Mouse (Mus musculus) kidney, postnatal 36 days (tissue): ENCODE data around the gene Vezf1.
A peak's percentile ranks its signal among the peaks of the same experiment; 100 is the strongest.

ENCODE experiments used
- DNase-seq, 2 experiments: peaks; one replicate each; pipeline ENCODE4 v3.0.0; 2021 to 2022; ENCODE audit warnings: mixed read lengths in 2 of 2

Gene Vezf1

GRCm38 (mm10) chr11:88054589-88054988 lies 13.5 kb upstream of the Vezf1 start:
- DNase-seq, result peak; percentile 40 to 77

GRCm38 (mm10) chr11:88055777-88056176 lies 12.3 kb upstream of the Vezf1 start:
- DNase-seq, result no peak

GRCm38 (mm10) chr11:88057788-88058187 lies 10.3 kb upstream of the Vezf1 start:
- no peak for DNase-seq

DNA sequence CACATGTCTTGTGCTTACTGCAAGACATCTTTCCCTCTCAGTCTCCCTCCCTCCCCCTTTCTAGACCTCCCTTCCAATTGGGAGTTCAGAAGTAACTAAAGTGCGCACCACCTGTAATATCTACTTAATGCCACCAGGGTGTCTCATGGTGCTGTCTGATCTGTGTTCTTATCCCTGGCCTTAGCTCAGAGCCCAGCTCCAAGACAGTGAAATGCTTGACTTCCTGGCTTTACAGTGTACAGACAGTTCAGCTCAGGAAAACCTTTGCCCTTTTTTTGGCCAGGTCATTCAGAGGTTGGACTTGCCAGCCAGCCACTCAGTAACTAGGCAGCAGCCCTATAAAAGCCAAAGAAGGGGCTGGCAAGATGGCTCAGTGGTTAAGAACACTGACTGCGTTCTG lies 8.9 kb upstream of the Vezf1 start:
- peak; percentile 68 to 88 for DNase-seq

DNA sequence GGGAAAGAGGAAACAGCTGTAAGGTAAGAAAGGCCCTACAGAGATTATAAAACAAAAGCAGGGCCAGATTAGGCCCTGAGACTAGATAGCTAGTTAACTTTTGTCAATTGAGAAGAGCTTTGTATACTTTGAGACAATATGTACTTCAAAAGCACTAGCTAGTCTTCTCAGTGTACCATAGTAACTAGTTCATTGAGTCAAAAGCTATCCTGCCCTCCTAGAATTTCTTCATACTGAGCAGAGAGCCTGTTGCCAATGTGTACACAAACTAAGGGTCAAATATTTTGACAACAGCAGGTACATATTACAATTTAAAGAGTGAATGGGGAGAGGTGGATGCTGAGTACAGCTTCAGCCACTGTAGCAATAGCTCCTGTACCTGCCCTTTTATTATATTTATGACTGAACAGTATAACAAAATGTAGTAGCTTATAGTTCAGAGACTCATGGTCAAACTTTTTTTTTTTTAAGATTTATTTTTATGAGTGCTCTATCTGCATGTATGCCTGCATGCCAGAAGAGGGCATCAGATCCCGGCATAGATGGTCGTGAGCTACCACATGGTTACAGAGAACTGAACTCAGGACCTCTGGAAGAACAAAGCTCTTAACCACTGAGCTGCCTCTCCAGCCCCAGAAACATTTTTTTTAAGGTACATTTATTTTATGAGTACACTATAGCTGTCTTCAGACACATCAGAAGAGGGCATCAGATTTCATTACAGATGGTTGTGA lies 6.0 kb upstream of the Vezf1 start:
- DNase-seq, result peak in 1 of 2 experiments; percentile 36

DNA sequence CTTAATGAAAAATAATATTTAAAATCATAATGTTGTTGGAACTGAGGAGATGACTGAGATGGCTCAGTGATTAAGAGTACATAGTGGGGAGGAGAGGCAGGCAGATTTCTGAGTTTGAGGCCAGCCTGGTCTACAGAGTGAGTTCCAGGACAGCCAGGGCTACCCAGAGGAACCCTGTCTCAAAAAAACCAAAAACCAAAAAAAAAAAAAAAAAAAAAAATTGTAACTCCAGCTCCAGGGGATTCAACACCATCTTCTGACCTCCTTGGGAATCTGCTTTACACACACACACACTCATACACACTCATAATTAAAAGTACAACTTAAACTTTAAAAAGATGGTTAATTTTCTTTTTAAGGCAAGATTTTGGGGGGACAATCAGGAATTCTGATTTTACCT lies 2.3 kb upstream of the Vezf1 start:
- DNase-seq, result no peak

GRCm38 (mm10) chr11:88067191-88067585 lies 891 bp upstream of the Vezf1 start:
- peak in 1 of 2 experiments; percentile 24 for DNase-seq

DNA sequence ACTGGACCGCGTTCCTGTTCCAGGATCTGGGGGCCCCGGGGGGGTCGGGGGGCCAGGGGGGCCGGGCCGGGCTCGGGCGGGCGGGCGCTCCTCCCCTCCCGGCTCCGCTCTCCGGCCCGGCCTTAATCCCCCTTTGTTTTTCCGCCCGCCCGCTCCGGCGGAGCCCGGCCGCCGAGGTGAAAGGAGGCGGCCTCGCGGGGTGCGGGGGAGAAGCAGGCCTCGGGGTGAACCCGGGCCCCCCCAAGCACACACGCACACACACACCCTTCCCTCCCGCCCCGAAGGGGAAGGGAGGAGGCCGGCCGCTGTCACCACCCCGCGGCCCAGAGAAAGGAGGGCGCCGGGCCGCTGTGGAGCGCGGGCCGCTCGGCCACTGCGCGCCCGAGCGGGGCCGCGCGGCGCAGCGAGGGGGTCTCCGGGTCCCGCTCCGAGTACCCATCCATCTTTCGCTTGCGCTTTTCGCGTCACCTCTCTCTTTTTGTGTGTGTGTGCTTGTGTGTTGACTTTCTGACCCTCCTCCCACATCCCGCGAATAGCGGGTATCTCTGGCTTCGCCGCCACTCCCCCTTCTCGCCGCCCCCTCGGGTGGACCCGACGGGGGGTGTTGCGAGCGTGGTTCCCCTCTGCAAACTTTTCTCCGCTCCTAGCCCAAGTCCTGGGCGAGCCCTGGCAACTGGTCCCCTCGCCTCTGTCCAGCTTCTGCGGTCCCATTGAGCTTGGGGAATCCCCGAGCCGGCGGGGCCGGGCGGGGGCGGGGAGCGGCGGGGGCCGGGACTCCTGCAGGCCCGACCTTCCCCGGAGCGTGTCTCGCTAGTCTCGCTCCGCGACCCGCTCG lies 549 bp downstream of the Vezf1 start:
- DNase-seq, result peak; percentile 59 to 80

DNA sequence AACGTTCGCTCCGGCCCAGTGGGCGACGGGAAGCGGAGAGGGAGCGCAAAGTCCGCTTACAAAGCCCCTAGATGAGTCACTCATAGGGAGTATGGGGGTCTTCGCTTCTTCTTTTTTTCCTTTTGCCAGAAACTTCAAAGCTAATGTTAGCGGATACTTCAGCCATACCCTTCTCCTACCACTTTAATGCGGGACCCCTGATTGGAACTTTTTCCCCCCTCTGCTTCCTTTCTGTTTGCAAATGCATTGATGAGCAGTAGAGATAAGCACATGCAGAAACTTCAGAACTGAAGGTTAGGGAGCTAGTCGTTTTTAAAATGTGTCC lies 1.1 kb downstream of the Vezf1 start:
- DNase-seq, result no peak

DNA sequence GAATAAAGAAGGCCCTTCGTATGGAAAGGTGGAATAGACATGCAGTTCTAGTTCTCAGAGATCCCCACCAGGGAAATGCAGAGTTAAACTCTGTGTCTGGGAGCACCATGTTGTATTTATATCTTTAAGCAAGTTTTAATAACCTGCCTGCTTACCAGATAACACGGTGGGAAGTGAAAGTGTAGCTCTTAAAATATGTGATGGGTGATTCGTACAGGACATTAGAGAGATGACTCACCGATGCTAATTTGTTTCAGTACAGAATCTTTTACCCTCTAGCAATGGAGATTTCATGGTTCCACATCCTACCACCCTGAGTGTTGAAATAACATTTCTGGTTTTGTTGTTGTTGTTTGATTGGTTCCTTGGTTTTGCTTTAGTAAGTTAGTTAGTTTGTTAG lies 2.3 kb downstream of the Vezf1 start:
- DNase-seq, result no peak

GRCm38 (mm10) chr11:88071113-88071512 lies 3.0 kb downstream of the Vezf1 start:
- DNase-seq, result peak in 1 of 2 experiments; percentile 16

DNA sequence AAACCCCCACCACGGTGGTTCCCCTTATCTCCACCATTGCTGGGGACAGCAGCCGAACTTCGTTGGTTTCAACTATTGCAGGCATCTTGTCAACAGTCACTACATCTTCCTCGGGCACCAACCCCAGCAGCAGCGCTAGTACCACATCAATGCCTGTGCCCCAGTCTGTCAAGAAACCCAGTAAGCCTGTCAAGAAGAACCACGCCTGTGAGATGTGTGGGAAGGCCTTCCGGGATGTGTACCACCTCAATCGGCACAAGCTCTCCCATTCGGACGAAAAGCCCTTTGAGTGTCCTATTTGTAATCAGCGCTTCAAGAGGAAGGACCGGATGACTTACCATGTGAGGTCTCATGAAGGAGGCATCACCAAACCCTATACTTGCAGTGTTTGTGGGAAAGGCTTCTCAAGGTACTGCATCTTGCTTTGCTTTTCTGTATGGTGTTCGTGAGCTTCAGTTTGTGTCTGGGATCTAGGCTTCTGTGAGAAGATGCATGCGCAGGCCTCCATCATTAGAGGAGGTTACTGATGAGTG lies 5.3 kb downstream of the Vezf1 start:
- no peak for DNase-seq

- no peak for DNase-seq
Measured at GRCm38 (mm10) chr11:88075701-88076100, 7.6 kb downstream of the Vezf1 start.

DNA sequence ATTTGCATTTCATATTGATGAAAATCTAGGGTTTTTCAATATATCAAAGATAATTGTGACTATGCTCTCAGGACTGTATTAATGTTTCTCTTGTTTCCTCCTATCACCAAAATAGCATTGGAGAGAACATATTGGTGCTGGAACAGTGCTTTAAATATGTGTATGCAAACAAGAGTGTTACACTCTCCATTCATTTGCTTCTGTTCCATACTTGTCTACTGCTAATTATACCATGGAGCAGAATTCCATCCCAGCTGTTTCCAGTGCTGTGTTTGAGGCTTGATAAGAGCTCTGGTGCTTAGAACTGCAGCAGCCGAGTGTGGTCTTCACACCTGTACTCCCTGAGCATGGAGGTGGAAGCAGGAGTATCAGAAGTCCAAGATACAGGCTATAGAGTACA lies 8.3 kb downstream of the Vezf1 start:
- DNase-seq, result no peak

GRCm38 (mm10) chr11:88083699-88084098 lies 15.6 kb downstream of the Vezf1 start:
- peak in 1 of 2 experiments; percentile 30 for DNase-seq

- DNase-seq, result peak; percentile 94 to 96
Measured at GRCm38 (mm10) chr11:88086737-88087627, 18.9 kb downstream of the Vezf1 start.

DNA sequence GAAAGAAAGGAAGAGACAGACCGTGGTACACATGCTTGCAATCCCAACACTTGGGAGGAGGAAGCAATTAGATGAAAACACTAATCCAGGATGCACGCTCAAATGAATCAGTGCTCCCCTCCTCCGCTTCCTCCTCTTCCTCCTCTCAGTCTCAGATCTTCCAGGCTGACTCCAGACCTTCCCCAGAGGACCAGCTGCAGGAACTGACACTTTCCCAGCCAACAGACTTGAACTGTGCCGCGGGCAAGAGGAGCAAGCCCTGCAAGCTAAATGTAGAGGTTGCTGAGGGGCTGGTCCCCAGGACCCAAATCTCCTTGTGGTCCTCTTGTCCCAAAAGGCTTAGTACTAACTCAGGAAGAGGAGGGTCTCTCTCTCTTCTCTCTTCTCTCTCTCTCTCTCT lies 21.1 kb downstream of the Vezf1 start:
- no peak for DNase-seq

DNA sequence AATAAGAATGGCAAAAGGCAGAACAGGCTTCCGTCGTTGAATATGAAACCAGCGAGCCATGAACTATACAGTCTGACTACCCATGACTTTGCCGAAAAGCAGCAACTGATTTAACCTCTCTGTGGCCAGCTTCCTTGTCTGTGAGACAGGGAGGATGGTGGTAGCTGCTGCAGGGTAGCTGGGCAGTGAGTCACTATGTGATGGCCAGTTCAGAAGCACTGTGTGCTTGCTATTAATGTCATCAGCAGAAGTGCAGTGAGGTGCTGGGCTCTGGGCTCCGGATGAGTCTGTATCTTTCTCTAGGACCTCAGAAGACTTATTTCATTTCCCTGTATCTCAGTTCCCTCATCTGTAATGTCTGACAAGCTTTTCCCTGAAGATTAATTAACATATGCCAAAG lies 22.2 kb downstream of the Vezf1 start:
- DNase-seq, result no peak

- no peak for DNase-seq
Measured at GRCm38 (mm10) chr11:88091949-88092348, 23.9 kb downstream of the Vezf1 start.

DNA sequence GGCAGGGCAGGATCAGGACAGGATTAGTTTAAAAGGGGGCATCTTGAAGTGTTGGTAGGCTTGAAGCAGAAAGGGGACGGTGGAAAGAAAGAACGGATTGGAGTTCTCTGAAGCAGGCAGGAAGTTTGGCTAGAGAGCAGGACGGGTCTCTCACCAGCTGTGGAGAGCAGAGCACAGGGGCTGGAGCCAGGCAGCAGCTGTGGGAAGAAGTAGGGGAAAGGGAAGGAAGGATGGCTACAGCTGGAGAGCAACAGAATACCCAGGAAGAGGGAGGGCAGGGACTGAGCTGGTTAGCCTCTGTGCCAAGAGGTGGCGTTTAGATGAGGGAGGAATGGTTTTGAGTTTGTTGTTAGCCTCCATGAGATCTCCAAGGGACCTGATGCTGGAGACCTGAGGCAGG lies 29.1 kb downstream of the Vezf1 start:
- peak in 1 of 2 experiments; percentile 38 for DNase-seq

DNA sequence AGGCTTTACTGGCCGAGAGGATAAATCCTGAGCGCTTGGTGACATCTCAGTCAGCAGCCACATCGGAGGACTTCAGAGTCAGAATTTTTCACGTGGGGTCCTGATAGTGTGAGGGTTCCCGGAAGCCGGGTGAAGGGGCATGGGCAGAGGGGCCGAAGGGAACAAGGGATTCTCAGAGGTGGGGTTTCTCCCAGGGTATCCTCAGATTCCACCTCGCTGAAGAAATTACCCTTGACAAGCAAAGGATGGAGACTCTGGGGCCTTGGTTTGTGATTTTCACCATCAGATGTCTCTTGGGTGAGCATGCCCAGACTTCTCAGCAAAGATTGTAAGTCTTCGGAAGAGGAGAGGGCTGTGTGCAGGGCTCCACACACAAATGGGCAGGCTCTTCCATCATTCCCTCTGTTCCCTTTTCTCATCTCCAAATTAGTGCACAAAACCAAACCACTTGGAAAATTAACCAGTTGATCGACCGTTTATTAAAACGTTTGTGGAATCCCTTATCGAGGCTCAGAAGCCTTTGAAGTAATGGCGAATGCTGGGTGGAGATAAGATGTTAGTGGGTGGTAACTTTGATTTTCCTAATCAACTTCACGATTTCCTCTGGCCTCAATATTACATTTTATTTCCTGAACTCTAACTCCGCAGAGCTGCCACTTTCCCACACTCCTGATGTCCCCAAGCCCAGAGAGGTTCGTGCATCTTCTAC lies 30.1 kb downstream of the Vezf1 start, which contains the start of gene Cuedc1:
Gene Cuedc1, plus strand, starts transcription at position 38 of the 709 bp plus-strand sequence.
- no peak for DNase-seq
